Mouse (Mus musculus) heart, embryonic 11.5 days (tissue): ENCODE results near the gene H2afy. TPM values are rescaled to one million over a fixed set of nuclear protein-coding genes. Genes with fewer than 3 reads are reported as not detected.
A peak's percentile ranks its signal among the peaks of the same experiment; 100 is the strongest.

ENCODE experiments used
- ATAC-seq: fragments of 200-750 bp; cut with Nextera tagmentation; replicated peaks from 2 replicates; pipeline ENCODE4 v1.8.0; 2017; ENCODE audit warnings: moderate library complexity; ENCODE audit not compliant: insufficient number of reproducible peaks, low FRiP score, low TSS enrichment
- H3K27ac ChIP-seq: fragments of 300-500 bp; sonication (generic); 2 replicates; pipeline ENCODE4 v1.5.1; 2014; ENCODE audit warnings: mild to moderate bottlenecking, low read depth, low read length
- H3K27me3 ChIP-seq: fragments of 300-500 bp; sonication (generic); 2 replicates; pipeline ENCODE4 v1.6.1; 2014; ENCODE audit warnings: mild to moderate bottlenecking, low read length, mixed read lengths; ENCODE audit not compliant: control insufficient read depth, insufficient read depth
- H3K36me3 ChIP-seq: fragments of 300-500 bp; sonication (generic); 2 replicates; pipeline ENCODE4 v1.6.1; 2014; ENCODE audit warnings: mild to moderate bottlenecking, low read length, moderate library complexity, mixed read lengths; ENCODE audit not compliant: control insufficient read depth, insufficient read depth
- H3K4me1 ChIP-seq: fragments of 300-500 bp; sonication (generic); 2 replicates; pipeline ENCODE4 v1.6.1; 2014; ENCODE audit warnings: low read length; ENCODE audit not compliant: control insufficient read depth, insufficient read depth
- H3K4me2 ChIP-seq: fragments of 300-500 bp; sonication (generic); 2 replicates; pipeline ENCODE4 v1.6.1; 2014; ENCODE audit warnings: mild to moderate bottlenecking, moderate library complexity
- H3K4me3 ChIP-seq: fragments of 300-500 bp; sonication (generic); 2 replicates; pipeline ENCODE4 v1.5.1; 2014; ENCODE audit warnings: low read depth, low read length
- H3K9ac ChIP-seq: fragments of 300-500 bp; sonication (generic); 2 replicates; pipeline ENCODE4 v1.6.1; 2014; ENCODE audit warnings: mild to moderate bottlenecking, low read depth, low read length, moderate library complexity
- H3K9me3 ChIP-seq: fragments of 300-500 bp; sonication (generic); replicated peaks from 2 replicates; pipeline ENCODE4 v1.6.1; 2016; ENCODE audit warnings: low read length; ENCODE audit not compliant: control insufficient read depth
- WGBS: fragments of 180-500 bp; shearing (Covaris S2); extraction: QIAGEN DNeasy Blood & Tissue Kit; methylation state at CpG from one replicate; pipeline ENCODE4 v1.1.7; 2014; ENCODE audit not compliant: insufficient replicate concordance; 5-methylcytosine and 5-hydroxymethylcytosine counted together
- polyA plus RNA-seq: library from polyadenylated mRNA; unstranded; fragments of >200 nt; fragmentation: Nextera tagmentation; extraction: Ambion mirVana; gene quantifications from 2 replicates; pipeline ENCODE4 v1.2.1, GENCODE M21; 2014

Gene H2afy
- polyA plus RNA-seq, 1 experiment from 2014 or later, result 162 TPM

DNA sequence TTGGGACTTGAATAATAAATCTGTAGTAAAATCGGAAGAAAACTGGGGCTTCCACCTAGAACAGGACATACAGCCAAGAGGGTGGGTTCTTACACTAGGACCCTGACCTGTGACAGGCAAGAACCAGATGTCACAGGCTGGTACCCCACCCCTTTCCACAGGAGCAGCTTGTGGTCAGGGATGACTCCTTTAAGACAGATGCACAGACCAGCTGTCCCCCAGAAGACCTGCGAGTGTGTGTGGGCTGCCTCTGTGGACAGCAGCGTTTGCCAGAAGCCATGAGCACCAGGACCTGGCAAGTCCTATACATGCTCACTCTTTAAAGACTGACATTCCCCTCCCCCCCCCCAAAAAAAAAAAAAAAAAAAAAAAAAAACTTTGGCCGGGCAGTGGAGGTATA, 7.1 kb downstream of the H2afy start:
- WGBS, result 86% methylated on average over 4 of the region's 4 CpGs
- H3K36me3 ChIP-seq, result peaks cover 26% of the 10 kb centered on the region

GRCm38 (mm10) chr13:56125632-56126031, 10.5 kb downstream of the H2afy start:
- no peaks in the 10 kb centered on the region for H3K9me3 ChIP-seq
- ATAC-seq, result no peak
- 91% methylated on average over 10 of the region's 10 CpGs for WGBS

More for the DNA sequence above, 7.1 kb downstream of the H2afy start:
- H3K27ac ChIP-seq, result no peak overlapping the region
- no peak overlapping the region for H3K4me2 ChIP-seq
- H3K4me1 ChIP-seq, result peaks cover 13% of the 10 kb centered on the region
- H3K27me3 ChIP-seq, result no peaks in the 10 kb centered on the region
- ATAC-seq, result no peak
- no peak overlapping the region for H3K4me3 ChIP-seq
- H3K9me3 ChIP-seq, result no peaks in the 10 kb centered on the region
- no peak overlapping the region for H3K9ac ChIP-seq

DNA sequence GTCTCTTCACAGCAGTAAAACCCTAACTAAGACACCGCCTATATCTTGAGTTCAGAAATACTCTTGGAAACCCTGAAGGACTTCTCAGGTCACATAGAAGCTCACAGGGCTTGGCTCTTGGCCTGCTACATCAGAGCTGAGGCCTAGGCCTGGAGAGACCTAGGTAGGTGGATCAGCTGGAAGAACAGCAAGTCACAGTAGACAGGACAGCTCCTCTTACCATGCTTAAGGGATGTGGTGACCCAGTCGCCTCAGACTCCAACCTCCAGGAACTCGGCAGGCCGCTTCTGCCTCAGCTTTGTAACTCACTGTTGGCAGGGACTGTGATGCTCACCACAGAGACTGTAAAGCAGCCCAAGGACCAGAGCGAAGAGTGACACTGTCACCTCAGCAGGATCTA, 13.1 kb downstream of the H2afy start:
- Histone ChIP-seq H3K9ac (no peak overlapping the region), H3K27me3 (no peaks in the 10 kb centered on the region), H3K4me1 (peaks cover 17% of the 10 kb centered on the region), H3K4me2 (no peak overlapping the region), H3K27ac (no peak overlapping the region), H3K36me3 (peaks cover 35% of the 10 kb centered on the region), H3K4me3 (no peak overlapping the region), H3K9me3 (no peaks in the 10 kb centered on the region)
- no peak for ATAC-seq
- 94% methylated on average over 5 of the region's 5 CpGs for WGBS

More at GRCm38 (mm10) chr13:56125632-56126031, 10.5 kb downstream of the H2afy start:
- Histone ChIP-seq H3K9ac (no peak overlapping the region), H3K4me2 (no peak overlapping the region), H3K27me3 (no peaks in the 10 kb centered on the region), H3K4me1 (peaks cover 3% of the 10 kb centered on the region; the same call in 1 of the 2 replicates), H3K4me3 (no peak overlapping the region), H3K27ac (no peak overlapping the region), H3K36me3 (peaks cover 33% of the 10 kb centered on the region)

DNA sequence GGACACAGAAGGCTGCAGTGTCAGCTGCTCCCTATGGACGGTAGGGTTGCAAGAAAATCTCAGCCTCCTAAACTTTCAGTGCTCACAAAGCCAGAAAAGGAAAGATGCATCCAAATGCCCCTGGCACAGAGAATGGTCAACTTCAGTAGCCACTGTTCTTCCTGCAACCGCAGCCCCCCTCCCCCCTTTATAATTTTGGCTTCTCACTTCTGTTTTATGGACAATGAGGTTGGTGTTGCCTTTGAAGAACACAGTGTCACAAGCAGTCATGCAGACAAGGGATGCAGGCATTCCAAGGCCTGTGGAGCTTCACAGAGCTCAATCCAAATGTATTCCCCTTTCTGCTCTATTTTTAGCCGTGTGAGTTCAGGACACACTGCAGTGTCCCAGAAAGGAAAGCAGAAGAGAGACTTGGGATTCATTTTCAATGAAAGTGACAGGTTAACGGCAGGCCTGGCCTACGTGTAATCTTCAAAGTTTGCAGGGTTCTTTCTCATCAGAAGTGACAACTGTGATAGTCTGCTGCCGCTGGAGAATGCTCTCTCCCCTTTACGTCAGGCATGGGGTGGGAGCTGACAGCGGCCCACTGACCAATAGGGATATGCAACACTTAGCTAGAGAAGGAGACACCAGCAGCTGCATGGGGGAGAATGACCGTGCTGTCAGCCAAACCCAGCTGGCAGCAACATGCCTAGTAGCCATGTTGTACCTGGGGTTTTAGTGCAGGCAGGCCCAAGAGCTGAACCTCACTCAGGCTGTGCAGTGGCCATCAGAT, 18.0 kb downstream of the H2afy start:
- 0 out of 2 replicates have a peak overlapping the region, but pooled peaks have one; percentile 8 for H3K4me3 ChIP-seq
- peaks cover 63% of the 10 kb centered on the region for H3K4me1 ChIP-seq
- H3K9me3 ChIP-seq, result no peaks in the 10 kb centered on the region
- no peak for ATAC-seq
- H3K27ac ChIP-seq, result peak overlapping the region; percentile 93
- H3K4me2 ChIP-seq, result peak overlapping the region; percentile 11
- 44% methylated on average over 9 of the region's 9 CpGs for WGBS
- peaks cover 12% of the 10 kb centered on the region for H3K36me3 ChIP-seq
- H3K27me3 ChIP-seq, result no peaks in the 10 kb centered on the region
- H3K9ac ChIP-seq, result peak overlapping the region; percentile 2

GRCm38 (mm10) chr13:56115906-56116305, 20.3 kb downstream of the H2afy start:
- Histone ChIP-seq H3K36me3 (peaks cover 8% of the 10 kb centered on the region), H3K9me3 (no peaks in the 10 kb centered on the region), H3K4me2 (peak overlapping the region; percentile 32), H3K4me1 (peaks cover 85% of the 10 kb centered on the region), H3K27ac (peak overlapping the region; percentile 90), H3K9ac (peak overlapping the region; percentile 43; the same call in 1 of the 2 replicates), H3K27me3 (no peaks in the 10 kb centered on the region), H3K4me3 (no peak overlapping the region)
- 36% methylated on average over 3 of the region's 3 CpGs for WGBS
- no peak for ATAC-seq

DNA sequence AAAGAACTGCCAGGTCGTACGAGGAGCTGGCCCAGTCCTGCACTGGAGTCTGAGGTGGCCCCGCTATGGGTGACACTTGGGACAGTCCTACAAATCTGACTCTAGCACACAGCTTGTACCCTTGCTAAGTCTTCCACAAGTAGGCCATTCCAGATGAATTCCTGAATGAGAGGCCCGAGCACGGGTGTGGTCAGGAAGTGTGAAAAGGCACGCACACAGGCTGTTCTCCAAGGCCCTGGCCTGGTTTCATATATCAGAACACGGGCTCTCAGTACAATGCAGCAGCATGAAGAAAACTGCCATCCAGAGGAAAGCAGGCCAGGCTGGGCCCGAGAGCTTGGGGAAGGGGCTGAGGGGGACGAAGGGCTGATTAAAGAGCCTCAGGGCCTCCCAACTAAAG, 20.8 kb downstream of the H2afy start:
- peaks cover 87% of the 10 kb centered on the region for H3K4me1 ChIP-seq
- peak overlapping the region; percentile 43; the same call in 1 of the 2 replicates for H3K9ac ChIP-seq
- no peaks in the 10 kb centered on the region for H3K9me3 ChIP-seq
- H3K27ac ChIP-seq, result peak overlapping the region; percentile 90
- H3K27me3 ChIP-seq, result no peaks in the 10 kb centered on the region
- H3K4me2 ChIP-seq, result peak overlapping the region; percentile 32
- 33% methylated on average over 9 of the region's 9 CpGs for WGBS
- peaks cover 5% of the 10 kb centered on the region for H3K36me3 ChIP-seq
- ATAC-seq, result no peak
- no peak overlapping the region for H3K4me3 ChIP-seq

- peak; percentile 25; the same call in 1 of the 2 replicates for ATAC-seq
- WGBS, result 57% methylated on average over 19 of the region's 19 CpGs
- Histone ChIP-seq H3K9ac (peak overlapping the region; percentile 52), H3K27me3 (no peaks in the 10 kb centered on the region), H3K27ac (peak overlapping the region; percentile 70), H3K4me1 (peaks cover 95% of the 10 kb centered on the region), H3K36me3 (no peaks in the 10 kb centered on the region; the same call in 1 of the 2 replicates), H3K4me2 (no peak overlapping the region), H3K9me3 (no peaks in the 10 kb centered on the region), H3K4me3 (no peak overlapping the region)
Measured at GRCm38 (mm10) chr13:56113431-56114248, 22.5 kb downstream of the H2afy start.

DNA sequence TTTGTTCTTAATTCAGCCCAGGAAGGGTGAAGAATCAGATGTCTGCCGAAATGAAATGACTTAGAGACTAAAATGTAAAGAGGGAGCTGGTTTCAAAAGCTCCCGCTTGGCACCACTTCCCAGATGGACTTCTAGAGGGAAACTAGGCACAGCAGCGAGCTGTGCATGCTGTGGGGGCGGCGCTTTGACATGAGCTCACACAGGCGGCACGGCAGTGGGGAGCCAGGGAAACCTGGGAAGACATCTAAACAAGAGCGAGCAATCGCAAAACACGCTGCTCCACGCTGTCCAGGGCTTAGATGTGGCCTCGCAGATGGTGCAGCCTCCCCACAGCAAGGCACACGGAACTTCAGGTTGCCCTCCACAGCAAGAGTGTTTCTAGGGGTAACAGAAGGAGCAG, 23.2 kb downstream of the H2afy start:
- no peaks in the 10 kb centered on the region for H3K36me3 ChIP-seq
- H3K4me3 ChIP-seq, result no peak overlapping the region
- H3K9ac ChIP-seq, result peak overlapping the region; percentile 52; the same call in 1 of the 2 replicates
- peak overlapping the region; percentile 24; the same call in 1 of the 2 replicates for H3K4me2 ChIP-seq
- ATAC-seq, result no peak
- no peaks in the 10 kb centered on the region for H3K27me3 ChIP-seq
- H3K27ac ChIP-seq, result peak overlapping the region; percentile 70
- H3K4me1 ChIP-seq, result peaks cover 96% of the 10 kb centered on the region
- WGBS, result 44% methylated on average over 13 of the region's 13 CpGs
- H3K9me3 ChIP-seq, result no peaks in the 10 kb centered on the region
